Mouse (Mus musculus) ES-E14 (cell line): ENCODE measurements around the gene Ptprg. TPM values are rescaled to one million over a fixed set of nuclear protein-coding genes. Genes with fewer than 3 reads are reported as not detected.

Experiments used
- DNase-seq: peaks from one replicate; pipeline ENCODE4 v3.0.0-alpha.2; 2013; ENCODE audit warnings: low read depth, low spot score
- H3K27ac ChIP-seq: 2 replicates; pipeline ENCODE4 v1.5.1; 2012; ENCODE audit warnings: low read depth, mild to moderate bottlenecking, low read length, moderate library complexity, mixed read lengths; ENCODE audit not compliant: poor library complexity, insufficient read depth, severe bottlenecking
- H3K36me3 ChIP-seq: 2 replicates; pipeline ENCODE4 v1.6.1; 2012; ENCODE audit warnings: mild to moderate bottlenecking, low read length, moderate library complexity, mixed read lengths; ENCODE audit not compliant: control insufficient read depth, poor library complexity, insufficient read depth, severe bottlenecking
- H3K4me1 ChIP-seq, 2 experiments: fragments of 150-350 bp in 1 of 2; sonication (generic) in 1 of 2; 2 replicates each; pipeline ENCODE4 v1.6.1; 2012; ENCODE audit warnings: low read length in 2 of 2, mild to moderate bottlenecking in 1 of 2, mixed read lengths in 1 of 2; ENCODE audit not compliant: control insufficient read depth in 2 of 2, insufficient read depth in 2 of 2, poor library complexity in 1 of 2
- H3K4me3 ChIP-seq, 2 experiments: fragments of 150-350 bp in 1 of 2; sonication (generic) in 1 of 2; 2 replicates each; pipeline ENCODE4 v1.5.1; 2012; ENCODE audit warnings: low read length in 2 of 2, low read depth in 1 of 2, mild to moderate bottlenecking in 1 of 2, mixed read lengths in 1 of 2; ENCODE audit not compliant: insufficient read depth in 1 of 2, poor library complexity in 1 of 2, severe bottlenecking in 1 of 2
- H3K9ac ChIP-seq: 2 replicates; pipeline ENCODE4 v1.6.1; 2012; ENCODE audit warnings: low read depth, mild to moderate bottlenecking, low read length, mixed read lengths; ENCODE audit not compliant: poor library complexity, insufficient read depth, severe bottlenecking
- H3K9me3 ChIP-seq: fragments of 150-350 bp; sonication (generic); 2 replicates; pipeline ENCODE4 v1.6.1; 2012; ENCODE audit warnings: low read depth, mild to moderate bottlenecking, low read length; ENCODE audit not compliant: control insufficient read depth, insufficient read depth
- CHD2 ChIP-seq: IDR thresholded peaks from 2 replicates; pipeline ENCODE4 v1.6.1; 2014; ENCODE audit warnings: mild to moderate bottlenecking, low read depth, low read length, inconsistent platforms
- HCFC1 ChIP-seq: IDR thresholded peaks from 2 replicates; pipeline ENCODE4 v1.6.1; 2012; ENCODE audit warnings: low read length, inconsistent platforms, borderline replicate concordance; ENCODE audit not compliant: insufficient read depth
- MAFK ChIP-seq: IDR thresholded peaks from 2 replicates; pipeline ENCODE4 v1.6.1; 2014; ENCODE audit warnings: mild to moderate bottlenecking, low read depth, low read length, inconsistent platforms; ENCODE audit not compliant: insufficient read depth
- ZC3H11A ChIP-seq: IDR thresholded peaks from 2 replicates; pipeline ENCODE4 v1.6.1; 2012; ENCODE audit warnings: low read depth, mild to moderate bottlenecking, inconsistent platforms, low read length, borderline replicate concordance
- ZNF384 ChIP-seq: IDR thresholded peaks from 2 replicates; pipeline ENCODE4 v1.6.1; 2012; ENCODE audit warnings: low read depth, low read length, inconsistent platforms
- in situ Hi-C, 2 experiments: fragments of 600-800 bp; cut with MboI; formaldehyde crosslinking; loops; one replicate each; pipeline ENCODE4 v1.15.1; 2025; ENCODE audit warnings: low sequenced_read_pairs in 2 of 2, inconsistent platforms in 1 of 2; ENCODE audit not compliant: unreplicated experiment in 2 of 2
- total RNA-seq: library from RNA; depleted of rRNA; stranded (reverse); fragments of 300-350 nt; gene quantifications from 2 replicates; pipeline ENCODE4 v1.2.3, GENCODE M21; 2012

Gene Ptprg
- total RNA-seq, 1 experiment, result 59.8 TPM

GRCm38 (mm10) chr14:12072026-12072861 lies 518.9 kb downstream of the Ptprg start:
- no peak overlapping the region for H3K4me3 ChIP-seq
- no peaks in the 10 kb centered on the region for H3K4me1 ChIP-seq
- no peaks in the 10 kb centered on the region for H3K36me3 ChIP-seq
- H3K9me3 ChIP-seq, result peaks cover 22% of the 10 kb centered on the region
- H3K27ac ChIP-seq, result no peak overlapping the region
- H3K9ac ChIP-seq, result no peak overlapping the region
- in situ Hi-C loops, result no loop called here
- no peak for DNase-seq
- TF ChIP-seq CHD2 (no peak), ZC3H11A (no peak), MAFK (no peak), HCFC1 (no peak), ZNF384 (no peak)

- DNase-seq, result no peak
- TF ChIP-seq ZNF384 (no peak), MAFK (no peak), HCFC1 (no peak), CHD2 (no peak), ZC3H11A (no peak)
- in situ Hi-C loops, result no loop called here
- Histone ChIP-seq H3K4me3 (no peak overlapping the region), H3K36me3 (no peaks in the 10 kb centered on the region), H3K9me3 (peaks cover 22% of the 10 kb centered on the region), H3K4me1 (no peaks in the 10 kb centered on the region), H3K27ac (no peak overlapping the region), H3K9ac (no peak overlapping the region)
Measured at GRCm38 (mm10) chr14:12073408-12074107, 520.2 kb downstream of the Ptprg start.

GRCm38 (mm10) chr14:12077193-12077592 lies 523.9 kb downstream of the Ptprg start:
- no peak for DNase-seq
- no peak for TF ChIP-seq MAFK
- no peak for TF ChIP-seq HCFC1
- no peak for TF ChIP-seq ZC3H11A
- TF ChIP-seq ZNF384, result no peak
- no peak for TF ChIP-seq CHD2
- Histone ChIP-seq H3K27ac (no peak overlapping the region), H3K9ac (no peak overlapping the region), H3K4me1 (no peaks in the 10 kb centered on the region), H3K4me3 (no peak overlapping the region), H3K36me3 (no peaks in the 10 kb centered on the region), H3K9me3 (peaks cover 13% of the 10 kb centered on the region)
- in situ Hi-C loops, result no loop called here

GRCm38 (mm10) chr14:12079250-12079649 lies 525.9 kb downstream of the Ptprg start:
- Histone ChIP-seq H3K36me3 (no peaks in the 10 kb centered on the region), H3K27ac (no peak overlapping the region), H3K4me3 (no peak overlapping the region), H3K4me1 (no peaks in the 10 kb centered on the region), H3K9me3 (peaks cover 5% of the 10 kb centered on the region), H3K9ac (no peak overlapping the region)
- DNase-seq, result no peak
- in situ Hi-C loops, result no loop called here
- TF ChIP-seq MAFK (no peak), ZC3H11A (no peak), HCFC1 (no peak), ZNF384 (no peak), CHD2 (no peak)
